Mouse (Mus musculus) adrenal gland, postnatal 36 days (tissue): ENCODE results near the gene Tnr. TPM values are rescaled to one million over a fixed set of nuclear protein-coding genes. Genes with fewer than 3 reads are reported as not detected.

Experiments
- DNase-seq, 2 experiments: peaks; one replicate each; pipeline ENCODE4 v3.0.0; 2021; ENCODE audit warnings: mixed read lengths in 1 of 2
- total RNA-seq, 2 experiments: library from RNA; stranded (reverse); gene quantifications; 2 replicates each; pipeline ENCODE4 v1.2.3; 2021

Tnr gene
- total RNA-seq, 2 experiments from 2014 or later, result 1.8 to 2.1 TPM

DNA sequence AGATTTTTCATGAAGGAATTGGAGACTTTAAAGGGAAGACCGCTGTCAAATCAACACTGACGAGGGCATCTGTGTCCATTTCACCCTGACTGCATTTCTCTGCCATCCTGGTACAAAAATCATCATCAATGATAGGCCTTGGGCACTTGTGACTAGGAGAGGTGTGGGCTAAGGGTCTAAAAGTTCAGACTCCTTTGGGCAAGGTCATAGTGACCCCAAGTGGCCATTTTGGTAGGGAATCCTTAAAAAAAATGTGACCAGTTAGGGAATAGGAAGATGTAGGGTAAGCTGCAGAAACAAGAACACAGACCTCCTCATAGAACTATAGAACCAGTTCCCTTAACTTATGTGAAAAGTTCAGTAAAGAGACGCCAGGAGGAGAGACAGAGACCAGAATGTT is 355.1 kb downstream of the Tnr start:
- DNase-seq, result no peak

DNA sequence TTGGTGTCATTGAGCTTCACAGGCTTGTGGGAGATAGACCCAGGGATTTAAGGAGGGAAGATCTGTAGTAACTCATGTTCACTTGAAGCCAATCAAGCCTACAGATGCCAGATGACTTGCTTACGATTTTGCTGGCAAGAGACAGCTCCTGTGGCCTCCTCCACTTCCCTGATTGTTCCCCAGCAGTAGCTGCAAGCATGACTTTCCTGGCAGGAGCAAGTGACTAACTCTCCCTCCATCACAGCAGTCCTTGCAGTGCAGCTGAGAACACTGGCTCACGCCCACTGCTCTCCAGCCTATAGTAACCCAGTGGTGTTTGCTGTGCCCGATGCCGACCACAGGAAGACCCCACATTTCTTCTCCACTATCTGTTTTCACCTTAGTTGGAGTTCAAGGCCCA is 356.3 kb downstream of the Tnr start:
- no peak for DNase-seq

DNA sequence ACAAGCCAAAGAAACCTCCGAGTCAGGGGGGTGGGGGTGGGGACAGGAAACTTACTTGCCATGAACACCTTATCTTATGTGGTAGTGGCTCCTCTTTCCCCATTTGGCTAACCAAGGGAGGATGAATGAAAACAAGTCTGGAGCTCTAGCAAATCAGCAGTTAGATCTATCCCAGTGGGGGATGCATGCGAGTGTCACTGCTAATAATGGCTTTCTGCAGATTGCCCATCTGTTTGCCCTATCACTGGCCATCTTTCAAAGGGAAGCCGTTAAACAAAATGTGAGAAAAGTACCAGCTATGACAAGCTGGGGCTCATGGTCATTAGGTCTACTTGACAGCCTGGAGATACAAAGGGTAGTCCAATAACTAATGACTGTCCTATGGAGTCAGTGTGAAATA is 361.9 kb downstream of the Tnr start:
- no peak for DNase-seq

DNA sequence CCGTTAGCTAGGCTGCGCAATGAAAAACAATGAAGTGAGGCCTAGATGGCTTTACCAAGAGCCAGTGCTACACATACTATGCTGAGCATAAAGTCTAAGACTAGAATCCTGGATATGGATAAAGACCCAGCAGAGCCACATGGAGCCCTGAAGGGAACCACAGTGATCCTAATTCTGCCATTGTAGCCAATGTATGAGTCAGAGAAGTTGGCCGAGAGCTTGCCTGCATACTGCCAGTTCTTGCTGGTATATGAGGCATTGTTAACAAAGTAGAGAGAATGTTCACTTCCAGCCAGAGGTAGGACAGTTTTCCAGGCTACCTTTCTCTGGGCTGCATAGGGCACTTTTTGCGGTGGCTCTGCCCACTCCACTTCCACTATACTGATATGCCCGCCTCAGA is 365.0 kb downstream of the Tnr start:
- peak; percentile 38 to 42 for DNase-seq

DNA sequence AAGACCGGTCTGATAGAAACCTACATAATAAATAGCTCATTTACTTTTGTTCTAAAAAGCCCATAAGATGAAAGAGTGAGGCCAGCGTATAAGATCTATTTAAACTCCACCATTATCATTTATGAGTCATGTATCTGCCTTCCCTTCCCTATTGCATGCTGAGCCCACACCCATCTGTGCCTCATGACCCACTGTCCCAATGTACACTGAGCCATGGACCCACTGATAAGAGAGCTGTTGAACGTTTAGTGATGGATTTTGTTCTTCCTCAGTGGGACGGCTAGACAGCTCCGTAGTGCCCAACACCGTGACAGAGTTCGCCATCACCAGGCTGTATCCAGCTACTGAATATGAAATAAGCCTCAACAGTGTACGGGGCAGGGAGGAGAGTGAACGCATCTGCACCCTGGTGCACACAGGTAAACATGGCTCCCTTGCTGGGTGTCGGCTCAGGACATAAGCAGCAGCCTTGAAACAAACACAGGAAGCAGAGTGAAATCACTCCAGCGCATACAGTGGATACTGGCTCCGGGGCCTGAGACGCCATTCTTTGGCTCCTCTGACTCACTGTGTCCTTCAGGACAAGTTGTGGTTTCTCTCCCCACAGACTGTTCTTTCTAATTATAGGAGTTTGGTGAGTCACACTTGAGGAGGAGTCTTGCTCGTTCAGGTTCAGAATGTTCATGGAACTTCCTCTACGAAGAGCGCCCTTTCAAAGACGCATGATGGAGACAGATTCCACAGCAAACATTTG is 365.6 kb downstream of the Tnr start:
- DNase-seq, result peak; percentile 52 to 63

DNA sequence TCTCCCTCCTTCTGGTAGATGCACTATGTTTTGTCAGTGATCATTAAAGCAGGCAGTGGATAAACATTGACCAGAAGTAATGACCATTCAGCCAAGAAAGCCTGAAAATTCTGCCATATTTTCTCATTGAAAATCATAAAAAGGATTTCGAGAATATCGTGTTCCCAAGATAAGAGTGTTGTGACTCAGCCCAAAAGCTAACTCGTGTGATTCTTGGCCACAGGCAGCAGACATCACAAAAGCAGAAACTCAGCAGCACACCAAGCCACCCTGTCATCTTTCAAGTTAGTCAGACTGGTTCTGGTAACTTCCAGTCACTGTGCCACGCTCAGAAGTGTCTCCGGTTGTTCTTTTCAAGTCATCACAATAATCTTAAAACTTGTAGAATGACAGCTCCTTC is 367.0 kb downstream of the Tnr start:
- DNase-seq, result peak in 1 of 2 experiments; percentile 38

DNA sequence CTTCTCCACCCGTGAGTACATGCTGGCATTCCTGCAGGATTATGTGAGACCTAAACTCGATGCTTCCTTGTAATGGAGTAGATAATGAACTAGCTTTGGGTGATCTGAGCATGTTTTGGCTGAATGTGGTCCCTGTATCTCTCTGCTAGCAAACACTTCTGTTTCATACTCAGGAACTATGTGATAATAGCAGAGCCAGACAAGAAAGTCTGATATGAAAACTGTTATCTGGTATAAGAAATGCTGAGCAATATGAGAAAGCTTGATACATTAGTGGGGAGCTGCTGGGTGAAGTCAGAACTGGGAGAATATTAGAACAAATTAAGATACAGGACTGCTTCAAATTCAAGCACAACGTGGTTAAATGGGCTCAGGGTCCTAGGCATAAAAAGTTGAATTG is 371.5 kb downstream of the Tnr start:
- DNase-seq, result no peak

DNA sequence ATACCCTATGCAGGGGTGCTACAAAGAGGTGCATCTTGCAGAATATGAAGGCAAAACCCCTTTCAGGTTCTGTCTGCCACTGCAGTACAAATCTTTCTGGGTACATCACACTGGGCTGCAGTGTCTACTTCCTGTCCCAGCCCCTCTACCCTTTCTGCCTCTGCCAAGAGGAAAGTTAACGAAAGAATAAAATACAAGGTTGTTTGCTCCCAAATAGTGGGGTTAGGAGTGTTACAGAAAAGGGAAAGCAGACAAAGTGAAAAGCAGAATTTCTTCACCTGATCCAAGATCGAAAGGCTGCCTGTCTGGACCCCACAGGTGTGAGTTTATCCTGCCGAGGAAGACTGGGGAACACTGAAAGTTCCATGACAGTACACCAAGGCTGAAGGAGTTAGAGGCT is 376.4 kb downstream of the Tnr start:
- DNase-seq, result no peak

DNA sequence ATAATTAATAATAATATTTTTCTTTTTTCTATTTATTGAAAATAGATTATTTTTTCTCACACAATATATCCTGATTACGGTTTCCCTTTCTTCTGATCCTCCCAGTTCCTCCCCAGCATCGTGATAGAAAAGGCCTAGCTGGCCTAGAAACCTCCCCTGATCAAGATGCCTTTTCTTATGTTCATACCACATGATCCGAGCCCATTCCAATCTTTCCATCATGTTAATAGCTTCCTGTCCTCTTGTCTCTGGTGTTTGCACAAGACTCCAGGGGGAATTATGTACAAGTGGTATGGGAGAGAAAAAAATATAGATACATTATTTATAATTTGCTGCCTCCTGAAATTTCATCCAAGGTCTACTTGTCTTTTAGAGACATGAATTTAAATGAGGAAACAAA is 377.1 kb downstream of the Tnr start:
- DNase-seq, result no peak

DNA sequence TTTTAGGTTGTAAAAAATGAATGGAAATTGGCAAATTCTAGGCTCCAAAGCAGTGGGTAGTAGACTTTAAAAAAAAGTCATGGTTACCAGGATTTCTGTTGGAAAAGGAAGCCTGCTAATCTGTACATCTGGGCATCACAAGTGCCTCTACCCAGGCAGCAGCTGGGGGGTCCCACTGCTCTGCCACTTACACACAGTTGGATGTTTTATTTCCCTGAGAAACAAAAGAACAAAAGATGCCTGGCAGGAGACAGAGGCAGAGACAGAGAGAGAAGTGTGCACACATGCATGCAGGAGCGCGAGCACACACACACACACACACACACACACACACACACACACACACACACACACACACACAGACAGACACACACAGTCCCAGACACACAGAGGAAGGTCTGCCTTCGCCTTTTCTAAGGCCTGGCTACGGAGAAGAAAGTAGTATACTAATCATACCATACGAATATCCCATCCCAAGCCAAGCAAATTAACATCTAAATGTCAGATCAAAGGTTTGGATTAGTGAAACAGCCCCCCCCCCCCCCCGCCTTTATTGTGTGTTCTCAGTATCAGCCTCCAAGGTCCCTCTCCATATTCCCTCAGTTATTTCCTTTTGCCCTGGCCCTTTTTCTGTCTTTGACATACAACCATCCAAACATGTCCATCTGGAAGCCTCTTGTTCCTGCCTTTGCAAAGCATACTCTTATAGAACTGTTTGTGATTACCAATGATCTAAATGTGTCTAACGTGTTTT is 378.0 kb downstream of the Tnr start:
- no peak for DNase-seq

DNA sequence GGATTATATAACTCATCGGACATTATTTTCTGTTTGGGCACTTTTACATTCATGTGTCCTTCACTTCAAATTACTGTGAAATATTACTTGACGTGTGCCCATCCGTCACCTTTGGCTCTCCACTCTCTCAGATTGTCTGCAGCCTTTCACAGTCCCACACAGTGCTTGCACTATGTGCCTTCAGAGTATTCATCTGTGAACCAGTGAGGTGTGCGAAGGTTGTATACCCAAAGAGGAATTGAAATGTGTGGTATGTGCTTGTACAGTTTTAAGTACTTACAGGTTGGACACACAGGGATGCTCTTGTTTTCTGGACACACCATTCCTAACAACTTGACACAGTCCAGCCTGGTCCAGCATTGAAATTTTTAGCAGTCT is 378.5 kb downstream of the Tnr start:
- no peak for DNase-seq

DNA sequence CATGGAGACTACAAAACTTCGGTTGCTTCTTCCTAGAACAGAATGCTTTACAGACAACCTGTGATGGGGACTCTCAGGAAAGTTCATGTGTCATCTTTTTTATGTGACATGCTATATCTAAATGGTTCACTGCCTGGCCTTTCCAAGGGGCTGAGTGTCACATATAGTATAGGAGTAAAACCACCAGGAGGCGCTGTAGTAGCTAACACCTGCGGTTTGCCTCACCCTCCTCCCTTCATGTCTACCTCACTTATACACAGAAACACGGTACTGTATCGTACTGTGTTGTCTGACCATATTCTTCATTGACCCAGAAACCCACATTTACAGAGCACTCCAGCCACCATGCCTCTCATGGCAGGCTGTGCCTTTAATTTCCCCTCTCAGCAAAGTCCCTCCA is 387.4 kb downstream of the Tnr start:
- DNase-seq, result peak; percentile 43 to 75

DNA sequence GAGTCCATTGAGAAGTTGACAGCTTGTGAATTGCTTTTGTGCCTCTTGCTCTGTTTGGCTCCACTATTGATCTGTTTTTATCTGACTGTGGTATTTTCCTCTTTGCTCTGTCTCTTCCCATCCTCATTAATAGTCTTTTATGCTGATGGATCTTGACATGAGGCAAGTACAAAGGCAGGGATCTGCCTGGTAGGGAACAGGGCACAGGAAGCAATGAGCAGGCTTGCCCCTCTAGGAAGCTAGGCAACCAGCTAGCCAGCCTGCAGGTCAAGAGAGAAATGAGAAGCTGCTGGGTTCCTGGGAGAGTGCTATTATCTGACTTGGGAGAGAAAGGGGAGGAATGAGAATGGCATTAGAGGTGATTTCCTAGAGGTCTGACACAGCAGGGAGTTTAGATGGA is 391.2 kb downstream of the Tnr start:
- DNase-seq, result no peak

DNA sequence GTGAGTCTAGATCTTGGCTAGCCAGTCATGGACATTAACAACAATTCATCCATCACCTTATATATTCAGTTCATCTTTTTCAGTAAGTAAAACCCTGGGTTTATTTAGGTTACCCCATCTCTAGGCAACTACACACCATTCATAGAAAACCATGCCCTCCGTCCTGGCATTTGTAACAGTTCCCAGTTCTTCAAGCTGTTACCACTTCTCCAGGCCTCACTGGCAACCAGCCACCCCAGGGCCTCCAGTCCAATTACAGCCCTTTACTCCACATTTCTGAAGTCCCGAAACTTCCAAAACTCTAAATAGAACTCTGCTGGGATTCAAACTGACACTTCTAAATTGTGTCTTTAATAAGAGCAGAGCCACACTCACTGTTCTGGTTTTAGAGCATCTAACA is 397.0 kb downstream of the Tnr start:
- peak in 1 of 2 experiments; percentile 42 for DNase-seq

DNA sequence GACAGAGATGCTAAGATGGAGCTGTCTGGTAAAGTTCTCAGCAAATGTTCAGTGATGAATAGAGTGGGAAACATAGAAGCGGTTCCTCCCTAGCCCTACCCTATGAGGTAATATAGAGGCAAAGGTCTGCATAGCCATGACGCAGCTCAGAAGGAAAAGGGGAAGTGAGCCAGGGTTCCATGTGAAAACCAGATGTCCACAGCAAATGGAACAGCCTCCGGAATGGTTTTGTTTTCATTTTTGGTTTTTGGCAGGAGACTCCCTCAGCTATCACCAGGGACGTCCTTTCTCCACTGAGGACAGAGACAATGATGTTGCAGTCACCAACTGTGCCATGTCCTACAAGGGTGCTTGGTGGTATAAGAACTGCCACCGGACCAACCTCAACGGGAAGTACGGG is 399.4 kb downstream of the Tnr start:
- no peak for DNase-seq

DNA sequence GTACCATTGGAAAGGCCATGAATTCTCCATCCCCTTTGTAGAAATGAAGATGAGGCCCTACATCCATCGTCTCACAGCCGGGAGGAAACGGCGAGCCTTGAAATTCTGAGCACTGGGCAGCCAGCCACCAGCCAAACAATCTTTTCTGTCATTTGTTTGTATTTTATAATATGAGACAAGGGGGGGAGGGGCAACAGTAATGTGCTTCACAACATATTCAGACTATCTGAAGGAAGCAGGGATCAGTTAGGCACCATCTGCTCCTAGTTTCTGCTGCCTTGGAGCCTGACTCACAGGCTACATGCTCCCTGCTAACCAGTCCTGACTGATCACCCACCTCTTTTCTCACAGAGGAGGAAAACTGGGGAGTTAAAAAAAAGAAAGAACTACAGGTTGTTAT is 400.5 kb downstream of the Tnr start:
- peak in 1 of 2 experiments; percentile 48 for DNase-seq

DNA sequence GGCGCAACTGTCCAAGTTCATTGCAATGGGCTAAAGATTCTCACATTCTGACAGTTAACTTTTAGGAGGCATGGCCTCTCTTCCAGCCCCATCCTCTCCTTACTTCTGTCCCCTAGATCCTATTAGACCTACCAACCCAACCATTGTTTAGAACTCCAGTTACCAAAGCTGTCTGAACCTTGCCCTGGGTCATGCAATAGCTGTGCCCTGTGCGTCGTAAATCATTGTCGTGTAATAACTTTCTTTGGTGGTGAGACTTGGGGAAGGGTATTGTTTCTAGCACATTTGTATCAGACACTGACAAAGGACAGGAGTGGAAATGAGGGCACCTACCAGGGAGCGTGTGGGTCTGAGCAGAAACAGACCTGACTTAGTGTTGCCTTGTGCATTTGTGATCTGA is 401.1 kb downstream of the Tnr start:
- DNase-seq, result no peak

DNA sequence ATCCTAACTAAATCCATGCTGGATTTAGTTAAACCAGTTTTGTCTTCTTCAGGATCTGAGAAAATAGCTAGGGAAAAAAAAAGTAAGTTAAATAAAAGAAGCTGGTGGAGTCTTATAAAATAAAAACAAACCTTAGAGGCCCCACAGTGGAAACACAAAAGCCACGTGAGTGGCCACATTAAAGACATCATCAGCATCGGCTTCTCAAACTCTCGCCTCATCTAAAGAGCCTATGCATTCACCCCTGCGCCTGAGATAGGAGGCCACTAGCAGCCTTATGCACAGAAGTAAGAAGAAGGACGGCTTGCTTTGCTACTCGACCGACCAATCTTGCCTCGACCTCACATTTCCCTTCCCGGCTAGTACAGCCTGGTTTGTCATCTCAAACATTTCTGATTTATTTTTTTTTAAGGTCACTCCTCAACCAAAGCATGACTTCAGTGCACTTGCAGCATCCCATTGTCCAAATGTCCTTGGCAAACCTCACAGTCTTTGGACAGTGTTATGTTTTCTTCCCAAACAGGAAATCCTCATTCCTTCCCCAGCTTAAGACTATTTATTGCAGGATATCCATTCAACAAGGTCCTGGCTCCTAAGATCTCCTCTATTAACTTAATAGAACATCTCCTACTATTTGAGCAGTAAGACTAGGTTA is 405.2 kb downstream of the Tnr start:
- peak; percentile 41 to 43 for DNase-seq

DNA sequence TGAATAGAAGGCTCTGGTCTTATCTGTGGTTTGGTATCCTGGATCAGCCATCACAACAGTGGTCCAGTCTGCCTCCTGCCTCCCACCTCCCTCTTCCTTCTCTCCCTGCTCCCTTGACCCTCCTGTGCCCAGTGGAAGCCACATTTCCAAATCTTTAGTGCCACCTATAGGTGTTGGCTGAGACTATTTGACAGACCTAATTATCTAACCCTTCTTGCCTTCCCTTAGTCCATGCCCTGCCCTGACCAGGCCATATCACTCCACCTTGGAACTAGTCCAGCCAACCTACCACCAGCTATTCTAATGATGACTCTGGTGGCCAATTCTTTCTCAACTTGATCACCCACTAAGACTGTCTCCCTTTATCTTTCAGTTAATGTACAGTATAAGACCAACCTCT is 408.5 kb downstream of the Tnr start:
- DNase-seq, result no peak

DNA sequence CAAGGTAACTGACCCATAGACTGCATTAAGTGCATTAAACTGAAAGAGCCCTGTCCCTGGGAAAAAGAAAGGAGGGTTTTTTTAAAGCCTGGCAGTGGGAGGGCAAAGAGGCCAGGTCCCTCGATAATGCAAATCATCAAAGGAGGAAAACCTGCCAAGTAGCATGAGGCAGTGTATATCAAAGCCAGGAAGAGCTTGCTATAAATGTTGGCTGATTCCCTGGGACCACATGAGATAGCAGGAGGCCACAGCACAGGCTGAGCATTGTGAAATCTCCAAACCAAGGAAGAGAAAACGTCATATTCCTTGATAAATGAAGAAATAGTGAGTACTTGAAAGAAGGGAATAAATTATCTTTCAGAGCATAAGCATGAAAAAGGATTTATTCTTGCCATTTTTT is 409.0 kb downstream of the Tnr start:
- DNase-seq, result no peak

DNA sequence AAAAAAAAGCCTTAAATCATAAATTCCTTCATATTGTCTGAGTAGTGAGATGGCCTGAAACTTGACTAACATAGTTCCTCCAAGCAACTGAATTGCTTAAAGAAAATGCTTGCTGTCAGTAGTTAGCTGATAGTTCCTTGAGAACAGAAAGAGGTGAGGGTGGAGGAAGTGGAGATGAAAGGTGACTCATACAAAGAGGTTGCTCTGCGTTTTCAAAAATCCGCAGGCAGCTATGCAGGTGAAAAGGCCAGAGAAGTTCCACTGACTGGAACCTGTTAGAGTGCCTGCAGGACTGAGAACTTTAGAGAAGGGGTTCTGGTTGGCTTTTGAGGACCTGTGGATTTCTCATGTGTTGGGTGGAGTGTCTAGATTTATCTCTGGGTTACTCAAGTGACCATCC is 414.9 kb downstream of the Tnr start:
- no peak for DNase-seq

DNA sequence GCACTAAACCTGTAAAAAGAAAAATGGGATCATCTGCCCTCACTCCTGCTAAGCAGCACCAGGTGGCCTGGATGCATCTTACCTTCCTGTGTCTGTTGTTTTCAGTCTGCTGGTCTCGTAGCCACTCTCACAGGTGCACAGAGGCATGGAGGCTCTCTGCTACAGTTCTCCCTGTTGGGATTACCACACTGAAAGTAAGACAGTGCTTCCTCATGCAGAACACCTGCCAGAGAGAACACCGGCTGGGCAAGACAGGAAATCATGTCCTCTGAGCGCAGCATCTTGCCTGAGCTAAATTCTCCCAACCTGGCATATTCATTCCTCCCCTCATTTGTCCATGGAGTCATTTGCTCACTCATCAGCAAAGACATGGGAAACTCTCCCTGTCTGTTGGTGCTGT is 415.8 kb downstream of the Tnr start:
- no peak for DNase-seq

DNA sequence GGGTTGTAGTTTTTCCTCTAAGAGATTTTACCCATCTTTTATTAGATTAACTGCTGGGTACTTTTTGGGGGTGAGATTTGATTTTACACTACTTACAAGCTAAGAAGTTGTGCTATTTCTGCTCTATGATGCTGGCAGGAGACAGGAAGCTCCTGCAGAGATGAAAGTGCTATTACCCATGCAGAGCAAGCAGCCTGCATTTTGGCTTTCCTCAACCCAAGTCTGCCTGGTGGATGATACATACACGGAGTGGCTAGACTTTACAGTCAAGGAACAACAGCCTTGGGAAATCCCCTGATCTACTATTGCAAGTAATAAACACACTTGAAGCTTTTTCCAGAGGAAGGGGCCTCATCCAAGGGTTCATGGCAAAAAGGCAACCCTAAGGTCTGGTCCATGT is 430.0 kb downstream of the Tnr start:
- DNase-seq, result no peak

DNA sequence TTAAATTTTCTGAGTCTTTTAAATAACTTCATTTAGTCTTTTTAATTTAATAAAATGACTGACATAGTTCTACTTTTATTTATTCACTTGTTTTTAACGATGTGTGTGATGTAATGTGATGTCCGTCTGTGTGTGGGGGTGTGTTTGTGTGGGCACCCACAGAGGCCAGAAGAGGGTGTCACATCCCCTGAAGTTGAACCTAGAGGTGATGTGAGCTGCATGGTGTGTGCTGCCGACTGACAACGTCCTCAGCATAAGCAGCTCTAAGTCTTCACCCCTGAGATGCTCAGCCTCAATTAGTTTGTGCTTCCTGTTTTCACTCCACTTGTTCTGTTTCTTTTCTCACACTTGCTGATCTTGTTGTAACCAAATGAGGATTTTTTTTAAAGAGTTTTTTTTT is 439.8 kb downstream of the Tnr start:
- no peak for DNase-seq
